Mouse (Mus musculus) myocyte (in vitro differentiated cells): Measurements from ENCODE around the gene Furin. TPM values are rescaled to one million over a fixed set of nuclear protein-coding genes. Genes with fewer than 3 reads are reported as not detected.

Source experiments
- H3K27me3 ChIP-seq: one replicate; pipeline ENCODE4 v1.6.1; 2011; ENCODE audit not compliant: control insufficient read depth, insufficient read depth, insufficient read length
- H3K36me3 ChIP-seq: one replicate; pipeline ENCODE4 v1.6.1; 2011; ENCODE audit not compliant: control insufficient read depth, insufficient read depth
- H3K4me2 ChIP-seq: one replicate; pipeline ENCODE4 v1.6.1; 2011; ENCODE audit warnings: low read depth, control low read depth
- H3K4me3 ChIP-seq: one replicate; pipeline ENCODE4 v1.5.1; 2011; ENCODE audit warnings: mild to moderate bottlenecking, control low read depth, moderate library complexity
- H3K79me2 ChIP-seq: one replicate; pipeline ENCODE4 v1.6.1; 2011; ENCODE audit not compliant: control insufficient read depth, insufficient read depth
- H3ac ChIP-seq: one replicate; pipeline ENCODE4 v1.6.1; 2011; ENCODE audit not compliant: control insufficient read depth, insufficient read length
- CEBPB ChIP-seq: IDR thresholded peaks from 2 replicates; pipeline ENCODE4 v1.6.1; 2011; ENCODE audit warnings: mild to moderate bottlenecking, moderate library complexity; ENCODE audit not compliant: poor library complexity, insufficient read depth, severe bottlenecking
- E2F4 ChIP-seq: IDR thresholded peaks from one replicate; pipeline ENCODE4 v1.6.1; 2011; ENCODE audit warnings: mild to moderate bottlenecking, control low read depth, moderate library complexity; ENCODE audit not compliant: insufficient read depth
- MAX ChIP-seq: IDR thresholded peaks from one replicate; pipeline ENCODE4 v1.6.1; 2011; ENCODE audit warnings: low read depth, mild to moderate bottlenecking, control low read depth
- MYOD1 ChIP-seq, 3 experiments: IDR thresholded peaks; one replicate each; pipeline ENCODE4 v1.6.1; 2011; ENCODE audit warnings: control low read depth in 2 of 3, low read depth in 2 of 3, mild to moderate bottlenecking in 2 of 3, moderate library complexity in 1 of 3; ENCODE audit not compliant: insufficient read length in 2 of 3, control insufficient read depth in 1 of 3
- MYOG ChIP-seq, 3 experiments: IDR thresholded peaks; one replicate each; pipeline ENCODE4 v1.6.1; 2011; ENCODE audit warnings: control low read depth in 2 of 3, low read depth in 2 of 3, mild to moderate bottlenecking in 2 of 3; ENCODE audit not compliant: insufficient read length in 2 of 3, control insufficient read depth in 1 of 3, insufficient read depth in 1 of 3
- POLR2A ChIP-seq: IDR thresholded peaks from one replicate; pipeline ENCODE4 v1.6.1; 2011; ENCODE audit warnings: low read depth, mild to moderate bottlenecking, control low read depth, moderate library complexity; ENCODE audit not compliant: insufficient read length
- POLR2AphosphoS2 ChIP-seq: IDR thresholded peaks from one replicate; pipeline ENCODE4 v1.6.1; 2011; ENCODE audit warnings: low read depth, control low read depth; ENCODE audit not compliant: insufficient read length
- REST ChIP-seq: IDR thresholded peaks from one replicate; pipeline ENCODE4 v1.6.1; 2011; ENCODE audit warnings: mild to moderate bottlenecking, control low read depth, moderate library complexity; ENCODE audit not compliant: insufficient read depth, insufficient read length
- SRF ChIP-seq: IDR thresholded peaks from one replicate; pipeline ENCODE4 v1.6.1; 2011; ENCODE audit warnings: low read depth; ENCODE audit not compliant: control insufficient read depth, insufficient read length
- TCF12 ChIP-seq: IDR thresholded peaks from one replicate; pipeline ENCODE4 v1.6.1; 2011; ENCODE audit warnings: mild to moderate bottlenecking, control low read depth; ENCODE audit not compliant: poor library complexity, insufficient read depth, severe bottlenecking
- TCF3 ChIP-seq: IDR thresholded peaks from one replicate; pipeline ENCODE4 v1.6.1; 2011; ENCODE audit warnings: low read depth, control low read depth; ENCODE audit not compliant: insufficient read length
- USF1 ChIP-seq: IDR thresholded peaks from one replicate; pipeline ENCODE4 v1.6.1; 2011; ENCODE audit warnings: low read depth, mild to moderate bottlenecking, control low read depth, moderate library complexity
- polyA plus RNA-seq: library from polyadenylated mRNA; unstranded; fragments of >200 nt; fragmentation: generic; extraction: Trizol; gene quantifications from one replicate; pipeline ENCODE4 v1.2.1, GENCODE M21; 2012; ENCODE audit warnings: missing spikeins

Furin gene
- polyA plus RNA-seq, 1 experiment, result 64.1 TPM

DNA sequence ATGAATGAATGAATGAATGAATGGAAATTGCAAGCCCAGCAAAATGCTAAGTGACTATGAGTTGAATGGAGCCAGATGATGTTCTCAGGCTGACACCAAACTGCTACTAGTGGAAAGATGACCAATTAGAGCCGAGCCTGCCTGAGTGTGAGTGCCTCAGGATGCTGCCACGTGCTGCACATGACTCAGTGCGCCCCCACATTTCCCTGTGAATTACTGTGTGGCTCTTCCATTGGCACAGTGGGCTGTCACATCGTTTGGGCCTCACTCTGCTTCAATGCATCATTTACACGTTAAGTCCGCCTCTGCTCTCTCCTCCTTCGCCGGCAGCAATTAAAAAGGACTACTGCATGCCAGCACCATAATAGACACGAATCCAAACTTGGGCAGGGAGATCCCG is 7.0 kb upstream of the Furin start:
- Histone ChIP-seq H3K4me2 (no peak overlapping the region), H3ac (no peak overlapping the region), H3K79me2 (no peaks in the 10 kb centered on the region), H3K36me3 (no peaks in the 10 kb centered on the region), H3K27me3 (no peaks in the 10 kb centered on the region), H3K4me3 (no peak overlapping the region)
- TF ChIP-seq USF1, result no peak
- no peak for TF ChIP-seq E2F4
- no peak for TF ChIP-seq SRF
- TF ChIP-seq TCF3, result no peak
- TF ChIP-seq TCF12, result no peak
- TF ChIP-seq MAX, result no peak
- no peak for TF ChIP-seq REST
- no peak for TF ChIP-seq CEBPB
- TF ChIP-seq POLR2AphosphoS2, result no peak
- no peak for TF ChIP-seq MYOG (IDR thresholded peaks at IDR 0.05; ENCODE audit: control insufficient read depth in 1 of 3, insufficient read depth in 1 of 3, insufficient read length in 2 of 3, low read depth in 2 of 3)
- TF ChIP-seq POLR2A, result no peak
- TF ChIP-seq MYOD1 (IDR thresholded peaks at IDR 0.05; ENCODE audit: control insufficient read depth in 1 of 3, insufficient read length in 2 of 3, low read depth in 2 of 3), result no peak

GRCm38 (mm10) chr7:80410380-80410779 is 5.1 kb upstream of the Furin start:
- Histone ChIP-seq H3K4me2 (no peak overlapping the region), H3K4me3 (no peak overlapping the region), H3ac (no peak overlapping the region), H3K27me3 (no peaks in the 10 kb centered on the region), H3K79me2 (no peaks in the 10 kb centered on the region), H3K36me3 (no peaks in the 10 kb centered on the region)
- TF ChIP-seq E2F4 (no peak), MAX (no peak), POLR2AphosphoS2 (no peak), POLR2A (no peak), REST (no peak), TCF3 (no peak), MYOG (IDR thresholded peaks at IDR 0.05; ENCODE audit: control insufficient read depth in 1 of 3, insufficient read depth in 1 of 3, insufficient read length in 2 of 3, low read depth in 2 of 3) (no peak), USF1 (no peak), MYOD1 (IDR thresholded peaks at IDR 0.05; ENCODE audit: control insufficient read depth in 1 of 3, insufficient read length in 2 of 3, low read depth in 2 of 3) (no peak), TCF12 (no peak), CEBPB (no peak), SRF (no peak)

GRCm38 (mm10) chr7:80407712-80408111 is 2.5 kb upstream of the Furin start:
- H3K4me3 ChIP-seq, result no peak overlapping the region
- no peak overlapping the region for H3K4me2 ChIP-seq
- no peaks in the 10 kb centered on the region for H3K27me3 ChIP-seq
- H3ac ChIP-seq, result no peak overlapping the region
- H3K79me2 ChIP-seq, result no peaks in the 10 kb centered on the region
- no peaks in the 10 kb centered on the region for H3K36me3 ChIP-seq
- TF ChIP-seq CEBPB, result no peak
- TF ChIP-seq MYOG (IDR thresholded peaks at IDR 0.05; ENCODE audit: control insufficient read depth in 1 of 3, insufficient read depth in 1 of 3, insufficient read length in 2 of 3, low read depth in 2 of 3), result no peak
- no peak for TF ChIP-seq TCF3
- no peak for TF ChIP-seq MAX
- TF ChIP-seq TCF12, result no peak
- TF ChIP-seq MYOD1 (IDR thresholded peaks at IDR 0.05; ENCODE audit: control insufficient read depth in 1 of 3, insufficient read length in 2 of 3, low read depth in 2 of 3), result no peak
- TF ChIP-seq REST, result no peak
- no peak for TF ChIP-seq USF1
- no peak for TF ChIP-seq SRF
- no peak for TF ChIP-seq POLR2A
- no peak for TF ChIP-seq E2F4
- TF ChIP-seq POLR2AphosphoS2, result no peak

- no peaks in the 10 kb centered on the region for H3K36me3 ChIP-seq
Measured at GRCm38 (mm10) chr7:80406186-80406585, 950 bp upstream of the Furin start.

More at GRCm38 (mm10) chr7:80406186-80406585, 950 bp upstream of the Furin start:
- H3K79me2 ChIP-seq, result peaks cover 10% of the 10 kb centered on the region
- no peak for TF ChIP-seq MYOG (IDR thresholded peaks at IDR 0.05; ENCODE audit: control insufficient read depth in 1 of 3, insufficient read depth in 1 of 3, insufficient read length in 2 of 3, low read depth in 2 of 3)
- H3K27me3 ChIP-seq, result no peaks in the 10 kb centered on the region
- no peak overlapping the region for H3ac ChIP-seq
- no peak overlapping the region for H3K4me2 ChIP-seq
- no peak overlapping the region for H3K4me3 ChIP-seq
